Mouse (Mus musculus) cortical plate, adult 2 months (tissue): ENCODE measurements at regions not wholly inside any gene's neighbourhood (a gene's known extent, or its start where the extent isn't known, plus 50 kb on each side); places are given as distances from the start of the nearest gene placed in this dataset.

Source experiments
- CTCF ChIP-seq: fragments of 200-500 bp; IDR thresholded peaks from 2 replicates; pipeline ENCODE4 v1.5.1; 2011; ENCODE audit warnings: mild to moderate bottlenecking, control low read depth, low read length; ENCODE audit not compliant: insufficient read depth; ENCODE audit errors: extremely low read depth
- POLR2A ChIP-seq: fragments of 200-500 bp; IDR thresholded peaks from 2 replicates; pipeline ENCODE4 v1.6.1; 2011; ENCODE audit warnings: mild to moderate bottlenecking, low read length, control low read depth; ENCODE audit not compliant: insufficient read depth; ENCODE audit errors: extremely low read depth

DNA sequence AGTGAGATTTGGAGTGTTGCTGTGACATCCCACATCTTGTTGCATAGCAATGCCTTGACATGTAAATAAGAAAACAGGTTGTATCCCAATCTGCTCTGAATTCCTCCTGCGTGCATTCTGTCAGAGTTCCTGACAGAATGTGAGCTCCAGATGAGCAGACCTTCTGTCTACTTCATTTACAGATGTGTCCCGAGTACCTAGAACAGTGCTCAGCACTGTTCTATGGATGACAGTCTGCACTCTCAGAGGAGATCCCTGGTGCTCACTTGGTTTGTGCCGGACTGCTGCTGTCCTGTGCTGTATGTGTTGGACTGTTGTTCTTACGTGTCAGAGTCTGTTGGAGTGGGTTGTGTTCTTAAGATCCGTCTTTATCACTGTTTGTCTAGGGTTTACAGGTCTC lies 211.4 kb upstream of the Ttc29 start:
- TF ChIP-seq CTCF (no peak), POLR2A (no peak)
